Mouse (Mus musculus) embryonic fibroblast, embryonic 13.5 days (primary cell): ENCODE data around the gene Lipe.

Source experiments
- CTCF ChIP-seq: IDR thresholded peaks from 2 replicates; pipeline ENCODE4 v1.5.1; 2011; ENCODE audit warnings: mild to moderate bottlenecking, control low read depth, low read length, moderate library complexity, borderline replicate concordance; ENCODE audit not compliant: insufficient read depth
- POLR2A ChIP-seq: IDR thresholded peaks from 2 replicates; pipeline ENCODE4 v1.6.1; 2011; ENCODE audit warnings: low read depth, mild to moderate bottlenecking, control low read depth, low read length, moderate library complexity

DNA sequence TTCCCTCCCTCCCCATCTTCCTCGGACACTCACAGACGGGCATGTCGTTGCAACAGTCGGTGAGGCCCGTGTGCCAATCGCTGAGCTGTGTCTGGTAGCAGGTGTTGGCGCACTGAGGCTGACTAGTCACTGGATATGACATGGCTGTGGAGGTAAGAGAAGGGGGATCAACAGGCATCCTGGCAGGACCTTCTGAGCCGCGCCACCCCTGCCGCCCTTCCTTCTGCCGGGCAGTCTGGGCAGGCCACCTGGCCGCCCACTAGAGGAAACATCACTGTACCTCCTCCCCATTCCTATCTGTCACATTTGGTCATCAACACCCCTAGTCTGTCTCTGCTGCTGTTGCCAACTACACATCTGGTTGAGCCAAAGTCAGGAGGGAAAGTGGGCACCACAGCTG lies 30.2 kb downstream of the Lipe start:
- TF ChIP-seq POLR2A (no peak), CTCF (no peak)
